Mouse (Mus musculus): Measurements from ENCODE around the gene Kmt5c. TPM values are rescaled to one million over a fixed set of nuclear protein-coding genes. Genes with fewer than 3 reads are reported as not detected.

Kmt5c gene
- total RNA-seq, 2 experiments from 2014 or later, result 41.0 to 50.1 TPM

- no peak for ATAC-seq (replicated peaks; ENCODE audit: poor library complexity)
Measured at GRCm38 (mm10) chr7:4744886-4745285, 5.0 kb downstream of the Kmt5c start.

DNA sequence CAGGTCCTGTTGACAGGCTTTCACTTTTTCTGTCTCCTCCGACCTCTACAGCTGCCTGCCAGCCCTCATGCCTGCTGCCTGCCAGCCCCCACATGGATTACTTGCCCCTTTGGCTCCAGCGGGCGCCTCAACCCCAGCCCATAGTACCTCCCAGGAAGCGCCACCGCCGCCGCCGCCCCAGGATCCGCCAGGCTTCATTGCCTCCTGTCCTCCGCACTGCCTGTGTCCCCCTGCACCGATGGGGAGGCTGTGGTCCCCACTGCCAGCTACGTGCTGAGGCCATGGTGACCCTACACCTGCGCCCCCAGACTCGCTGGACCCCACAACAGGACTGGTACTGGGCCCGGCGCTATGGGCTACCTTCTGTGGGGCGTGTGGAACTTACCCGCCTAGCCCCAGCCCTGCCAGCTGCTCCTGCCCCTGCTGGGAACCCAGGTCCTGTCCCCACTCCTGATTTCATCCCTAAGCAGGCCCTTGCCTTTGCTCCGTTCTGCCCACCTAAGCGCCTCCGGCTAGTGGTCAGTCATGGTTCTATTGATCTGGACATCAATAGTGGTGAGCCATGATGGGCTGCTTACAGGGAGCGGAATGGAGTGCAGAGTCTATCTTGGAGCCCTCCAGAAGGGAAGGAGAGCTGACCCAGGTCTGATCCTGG is 6.5 kb downstream of the Kmt5c start:
- no peak for ATAC-seq (replicated peaks; ENCODE audit: poor library complexity)

GRCm38 (mm10) chr7:4747156-4747899 is 7.4 kb downstream of the Kmt5c start:
- ATAC-seq (replicated peaks; ENCODE audit: poor library complexity), result peak; percentile 48

- no peak for ATAC-seq (replicated peaks; ENCODE audit: poor library complexity)
Measured at GRCm38 (mm10) chr7:4748321-4748720, 8.4 kb downstream of the Kmt5c start.

DNA sequence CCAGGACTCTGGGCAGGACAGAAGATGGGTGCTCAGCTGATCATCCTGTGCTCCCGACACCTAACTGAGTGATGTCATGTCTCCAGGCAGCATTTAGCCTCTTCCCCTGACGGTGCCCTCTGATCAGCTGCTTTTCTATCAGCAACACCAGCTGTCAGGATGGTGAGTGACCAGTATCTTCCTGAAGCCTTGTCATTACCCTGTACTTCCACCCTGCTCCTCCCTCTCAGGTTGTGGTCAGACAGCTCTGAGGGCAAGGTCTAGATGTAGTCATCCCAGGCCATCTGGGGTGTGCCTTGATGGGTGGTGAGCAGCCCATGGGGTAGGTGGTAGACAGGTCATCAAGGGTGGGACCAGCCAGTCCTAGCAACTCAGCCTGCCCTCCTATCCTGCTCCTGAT is 9.3 kb downstream of the Kmt5c start:
- ATAC-seq (replicated peaks; ENCODE audit: poor library complexity), result no peak

DNA sequence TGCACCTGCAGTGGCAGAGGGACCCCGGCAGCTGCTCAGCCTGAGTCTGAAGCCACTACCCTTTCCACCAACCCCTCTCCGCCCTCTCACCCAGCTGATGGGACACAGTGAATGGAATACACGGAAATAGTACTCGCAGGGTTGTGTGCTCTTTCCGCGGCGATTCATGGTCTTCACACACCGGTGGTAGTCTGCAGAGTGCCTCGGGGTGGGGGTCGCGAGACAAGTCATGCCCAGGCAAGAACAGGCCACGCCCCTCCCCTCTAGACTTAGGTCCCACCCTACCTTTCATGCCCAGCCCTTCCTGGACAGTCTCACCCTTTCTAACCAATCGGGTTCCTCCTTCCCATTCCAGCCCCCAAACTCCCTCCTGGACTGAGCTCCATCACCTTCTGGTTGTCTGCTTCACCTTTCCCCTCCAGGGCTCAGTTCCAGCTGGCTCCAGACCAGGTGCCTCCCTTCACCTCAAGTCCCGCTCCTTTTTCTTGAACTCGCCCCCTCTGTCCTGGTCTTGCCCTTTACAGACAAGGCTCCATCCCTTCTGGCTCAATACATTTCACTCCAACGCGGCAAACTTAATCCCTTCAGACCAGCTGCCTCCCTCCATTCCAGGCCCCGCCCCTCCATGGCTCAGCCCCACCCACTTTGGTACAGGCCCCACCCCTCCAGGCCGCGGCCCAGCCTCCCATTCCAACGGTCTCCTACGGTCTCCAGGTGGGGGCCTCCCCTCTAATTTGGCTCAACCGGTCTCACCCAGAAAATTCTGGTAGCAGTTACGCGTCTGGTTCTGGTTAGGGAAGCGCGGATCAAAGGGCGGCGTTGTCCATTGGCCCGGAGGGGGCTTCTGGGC is 12.3 kb downstream of the Kmt5c start:
- peak; percentile 55 for ATAC-seq (replicated peaks; ENCODE audit: poor library complexity)

DNA sequence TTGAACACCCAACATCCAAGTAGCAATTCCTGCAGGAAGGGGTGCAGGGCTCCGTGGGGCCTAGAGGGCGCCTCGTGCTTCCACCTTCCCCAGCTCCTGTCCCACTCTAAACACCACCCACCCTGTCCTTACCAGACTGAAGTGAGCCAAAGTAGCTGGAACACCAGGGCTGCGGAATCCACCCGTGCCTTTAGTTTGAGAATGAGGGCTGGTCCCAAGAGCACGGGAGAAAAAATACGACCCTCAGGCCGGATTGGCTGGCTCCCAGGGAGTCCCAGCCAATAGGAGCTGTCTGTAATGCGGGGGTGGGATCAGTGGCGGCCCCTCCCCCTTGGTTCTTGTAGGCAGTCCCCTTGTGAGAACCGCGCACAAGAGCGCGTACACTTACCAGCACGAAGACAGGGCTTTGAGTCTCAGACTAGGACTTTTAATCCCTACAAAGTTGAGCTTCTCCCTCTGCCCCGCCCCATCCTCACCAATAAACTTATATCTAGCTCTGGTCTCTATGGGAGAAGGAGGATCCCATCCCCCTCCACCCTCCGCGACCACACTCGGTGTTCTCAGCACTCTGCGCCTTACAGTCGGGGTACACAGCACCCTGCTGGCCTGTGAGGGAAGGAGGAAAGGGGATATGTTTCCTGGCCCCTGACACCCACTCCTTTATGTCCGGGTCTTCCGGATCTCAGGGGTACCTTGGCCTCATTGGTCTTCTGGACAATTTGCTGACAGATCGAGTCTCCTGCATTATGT is 13.1 kb downstream of the Kmt5c start, which contains the start of gene Cox6b2:
Gene Cox6b2 (minus strand): TSS at position 274 of the 750 bp plus-strand sequence.
- peak; percentile 77 for ATAC-seq (replicated peaks; ENCODE audit: poor library complexity)

GRCm38 (mm10) chr7:4759670-4760069 is 19.8 kb downstream of the Kmt5c start:
- no peak for ATAC-seq (replicated peaks; ENCODE audit: poor library complexity)

DNA sequence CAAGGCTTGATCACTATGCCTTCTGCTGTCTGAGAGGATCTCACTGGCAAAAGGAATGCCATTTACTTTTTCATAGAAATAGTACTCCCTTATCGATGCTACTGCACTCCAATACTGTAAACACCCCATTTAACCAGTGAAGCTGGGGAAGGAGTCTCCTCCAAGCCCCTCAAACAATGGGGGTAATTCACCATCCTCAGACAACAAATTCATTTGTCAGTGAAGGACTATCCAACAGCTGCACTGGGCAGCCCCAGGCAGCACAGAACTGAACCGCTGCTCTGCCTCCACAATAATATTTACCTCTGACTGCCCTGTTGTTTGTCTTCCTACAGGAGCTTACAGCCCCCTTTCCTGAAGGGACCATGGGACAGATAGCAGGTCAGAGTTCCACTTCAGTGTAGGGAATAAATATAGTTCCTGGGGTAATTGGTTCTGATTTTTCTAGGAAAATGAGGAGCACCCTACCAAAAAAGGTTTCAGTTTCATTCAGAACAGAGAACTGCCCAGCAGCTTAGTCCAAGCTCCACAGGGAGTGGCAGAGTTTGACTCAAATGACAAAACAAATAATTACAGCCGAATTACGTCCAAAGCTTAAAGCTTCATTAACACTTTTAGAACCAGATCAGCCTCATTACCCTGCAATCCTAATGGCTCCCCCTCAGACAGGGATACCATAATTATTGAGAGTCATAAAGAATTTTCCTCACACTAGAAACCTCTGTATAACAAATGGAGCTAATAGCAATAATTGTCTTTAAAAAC is 25.2 kb downstream of the Kmt5c start:
- no peak for ATAC-seq (replicated peaks; ENCODE audit: poor library complexity)

DNA sequence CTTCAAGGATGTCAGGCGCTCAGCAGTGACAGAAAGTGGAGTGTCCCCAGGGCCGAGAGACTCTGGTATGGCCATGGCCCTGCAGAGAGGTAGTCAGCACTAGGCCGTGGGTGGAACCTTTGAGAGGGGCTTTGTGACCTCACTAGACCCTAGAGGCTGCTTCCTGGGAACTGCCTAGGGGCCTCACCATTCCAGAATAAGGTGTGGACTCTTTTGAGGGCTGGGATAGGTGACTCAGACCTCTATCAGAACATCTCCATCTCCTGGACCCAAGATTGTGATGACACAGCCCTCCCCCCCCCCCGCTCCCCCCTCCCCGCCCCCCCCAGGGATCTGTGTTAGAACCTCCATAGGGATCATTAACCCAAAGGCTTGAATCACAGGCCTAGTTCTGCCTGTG is 31.3 kb downstream of the Kmt5c start, which contains the start of gene Fam71e2:
Gene Fam71e2 (minus strand): TSS at position 101 of the 400 bp plus-strand sequence.
- ATAC-seq (replicated peaks; ENCODE audit: poor library complexity), result no peak

DNA sequence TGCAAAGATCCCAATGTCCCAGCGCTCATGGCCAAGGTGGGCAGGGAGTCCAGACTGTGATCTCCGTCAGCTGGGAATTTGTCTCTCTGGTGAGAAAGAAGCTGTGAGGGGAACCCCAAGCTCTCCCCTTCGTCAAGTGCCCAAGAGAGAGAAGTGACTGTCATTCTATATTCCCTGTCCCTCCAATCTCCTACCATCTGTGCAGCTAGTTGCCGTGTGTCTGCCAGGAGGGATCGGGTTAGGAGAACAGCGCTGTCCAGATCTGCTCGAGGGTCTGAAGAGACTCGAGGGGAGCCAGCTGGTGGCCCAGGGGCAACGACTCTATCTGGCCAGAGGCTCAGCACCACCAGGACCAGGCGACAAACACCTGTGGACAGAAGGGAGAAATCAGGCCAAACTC is 36.2 kb downstream of the Kmt5c start:
- ATAC-seq (replicated peaks; ENCODE audit: poor library complexity), result no peak

DNA sequence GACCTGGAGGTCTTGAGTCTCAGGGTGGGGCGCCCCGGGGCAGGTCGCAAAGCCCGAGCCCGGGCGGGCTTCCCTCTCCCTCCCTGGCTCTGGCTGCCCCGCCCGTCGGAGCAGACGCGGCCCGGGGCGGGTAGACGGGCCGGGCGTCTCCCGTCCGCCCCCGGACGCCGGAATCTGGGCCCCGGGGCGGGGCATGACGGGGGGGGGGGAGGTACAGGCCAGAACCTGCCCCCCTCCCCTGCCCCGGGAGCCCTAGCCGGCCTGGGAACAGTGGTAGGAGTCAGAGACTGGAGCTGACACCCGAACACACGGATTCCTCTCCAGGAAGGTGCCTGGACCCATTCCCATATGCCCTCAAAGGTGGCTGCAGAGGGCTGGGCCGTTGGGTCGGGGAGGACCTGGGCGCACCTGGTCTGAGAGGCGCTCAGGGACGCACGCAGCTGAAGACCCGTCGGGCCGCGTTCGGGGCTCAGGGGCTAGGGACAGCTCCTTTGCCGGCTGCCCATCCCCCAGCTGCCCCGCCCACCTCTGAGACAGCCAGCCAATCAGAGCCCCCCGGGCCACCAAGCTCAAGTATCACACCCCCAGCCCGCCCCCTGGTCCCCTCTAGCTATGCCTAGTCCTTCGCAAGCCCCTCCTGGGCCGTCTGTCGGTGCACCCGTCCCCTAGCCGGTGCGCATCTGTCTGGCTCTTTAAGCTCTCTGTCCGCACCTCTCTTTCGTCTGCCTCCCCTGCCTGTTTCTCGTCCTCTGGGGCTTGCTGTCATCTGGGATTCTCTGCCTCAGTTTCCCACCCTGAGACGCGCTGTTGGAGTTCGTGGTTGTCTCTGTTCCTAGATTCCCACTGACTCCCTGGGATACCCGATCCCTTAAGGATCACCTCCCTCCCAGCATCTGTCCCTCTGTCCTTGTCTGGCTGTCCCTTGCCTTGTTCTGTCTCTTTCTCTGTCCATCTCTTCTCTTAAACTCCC is 37.2 kb downstream of the Kmt5c start:
- ATAC-seq (replicated peaks; ENCODE audit: poor library complexity), result peak; percentile 40

GRCm38 (mm10) chr7:4777851-4778637 is 38.1 kb downstream of the Kmt5c start:
- ATAC-seq (replicated peaks; ENCODE audit: poor library complexity), result no peak

- ATAC-seq (replicated peaks; ENCODE audit: poor library complexity), result no peak
Measured at GRCm38 (mm10) chr7:4779921-4780320, 40.0 kb downstream of the Kmt5c start.

DNA sequence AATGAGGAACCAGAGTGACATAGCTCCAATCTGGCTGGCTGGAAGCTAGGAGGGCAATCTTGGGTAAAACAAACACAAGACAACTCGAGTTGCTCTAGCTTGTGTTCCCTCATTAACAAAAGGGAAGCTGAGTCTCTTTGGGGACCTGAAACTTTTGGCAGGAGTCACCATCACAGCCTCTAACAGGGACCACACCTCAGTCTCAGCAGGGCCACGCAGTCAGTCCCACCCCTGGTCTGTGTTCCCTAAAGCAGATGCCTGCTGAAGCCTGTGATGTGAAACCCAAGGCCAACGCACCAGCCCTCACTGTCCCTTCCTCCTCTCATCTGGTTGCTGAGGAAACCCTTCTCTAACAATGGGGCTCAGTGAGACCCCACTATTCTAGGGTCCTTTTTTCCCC is 42.2 kb downstream of the Kmt5c start:
- peak; percentile 27; the same call in 1 of the 2 replicates for ATAC-seq (replicated peaks; ENCODE audit: poor library complexity)

DNA sequence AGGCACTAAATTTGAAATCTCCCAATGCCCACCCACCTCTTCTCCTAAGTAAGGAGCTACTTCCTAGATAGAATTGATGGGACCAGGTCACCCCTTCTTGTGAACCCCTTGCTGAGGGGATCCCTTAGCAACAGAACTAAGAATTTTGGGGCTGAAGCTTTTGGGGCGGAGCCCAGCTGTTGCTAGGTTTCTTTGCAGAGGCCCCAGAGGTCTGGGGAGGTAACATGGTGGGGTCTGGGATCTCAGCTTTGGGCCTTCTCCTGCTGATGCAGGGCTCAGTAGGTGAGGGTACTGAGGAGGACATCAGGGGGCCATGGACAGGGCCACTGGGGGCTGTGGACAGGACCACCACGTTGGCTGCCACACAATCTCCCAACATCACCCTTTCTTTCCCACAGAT is 42.8 kb downstream of the Kmt5c start, which contains the start of the genes Il11 and Tmem190:
Gene Il11 (minus strand): TSS at position 101 of the 400 bp plus-strand sequence.
Gene Tmem190 (plus strand): TSS at position 179 of the 400 bp plus-strand sequence.
- no peak for ATAC-seq (replicated peaks; ENCODE audit: poor library complexity)

GRCm38 (mm10) chr7:4783667-4784268 is 43.9 kb downstream of the Kmt5c start:
- peak; percentile 42 for ATAC-seq (replicated peaks; ENCODE audit: poor library complexity)

Data from megakaryocyte progenitor cell, adult 5-6 weeks (primary cell).